In the genomic region with DNA sequence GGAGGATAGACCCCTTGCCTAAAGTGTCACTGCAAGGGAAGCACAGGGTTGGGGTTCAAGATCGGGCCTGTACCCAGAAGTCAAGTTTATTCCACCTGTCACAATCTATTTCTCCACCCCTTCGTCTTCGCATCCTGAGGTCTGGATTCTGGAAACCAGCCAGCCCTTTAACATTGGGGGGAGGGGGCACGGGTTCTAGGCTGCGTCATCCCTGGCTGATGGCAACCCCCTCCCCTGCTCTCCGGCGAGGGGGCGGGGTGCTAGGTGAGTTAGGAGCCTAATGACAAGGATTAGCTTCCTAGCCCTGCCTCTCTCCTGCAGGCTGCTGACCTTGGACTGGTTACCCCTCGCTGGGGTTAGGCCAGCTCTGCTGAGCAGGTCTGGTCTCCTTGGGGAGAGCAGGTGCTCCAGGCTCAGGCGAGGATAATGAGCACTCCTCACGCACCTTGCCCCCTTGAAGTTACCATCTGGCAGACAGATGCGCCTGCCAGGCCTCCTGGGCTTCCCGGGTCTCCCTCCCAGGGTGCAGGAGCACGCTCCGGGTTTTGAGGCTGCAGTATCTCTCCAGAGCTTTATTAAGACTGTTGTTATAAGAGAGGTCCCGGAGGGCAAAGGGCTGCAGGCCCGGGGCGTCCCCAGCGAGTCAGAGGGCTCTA, we compare ENCODE assay signal across 8 mouse cellular contexts. TPM values are rescaled to one million over a fixed set of nuclear protein-coding genes. Genes with fewer than 3 reads are reported as not detected.
DNase-seq lines count a peak whose midpoint lies in the region; ATAC-seq lines count a peak whose summit lies in the region.

No protein-coding gene starts in this region.

- H3K4me2 ChIP-seq in intestine, embryonic 14.5 days (ENCODE audit: low read length), result peak overlapping the region; percentile 94
- peak overlapping the region; percentile 85 for H3K4me2 ChIP-seq in midbrain, embryonic 12.5 days (replicated peaks)

- H3K36me3 ChIP-seq in intestine, embryonic 14.5 days (ENCODE audit: control insufficient read depth, insufficient read depth, low read length), result peaks cover 7% of the 10 kb centered on the region; the same call in 1 of the 2 replicates
- no peaks in the 10 kb centered on the region for H3K36me3 ChIP-seq in midbrain, embryonic 12.5 days

- no peaks in the 10 kb centered on the region for H3K9me3 ChIP-seq in intestine, embryonic 14.5 days (ENCODE audit: control insufficient read depth, low read length)
- no peaks in the 10 kb centered on the region for H3K9me3 ChIP-seq in midbrain, embryonic 12.5 days

- ATAC-seq in intestine, embryonic 14.5 days (replicated peaks; ENCODE audit: low FRiP score, low TSS enrichment, low read depth), result 0 out of 2 replicates have a peak, but pooled peaks have one; percentile 12
- peak; percentile 21; the same call in 1 of the 2 replicates for ATAC-seq in midbrain, embryonic 12.5 days (ENCODE audit: low FRiP score, low read depth)

- no peak overlapping the region for H3K9ac ChIP-seq in intestine, embryonic 14.5 days (ENCODE audit: low read length)
- H3K9ac ChIP-seq in midbrain, embryonic 12.5 days (replicated peaks), result peak overlapping the region; percentile 99

- peak; percentile 25 for DNase-seq in layer of hippocampus, adult 9-11 months
- no peak for DNase-seq in layer of hippocampus, adult 8-10 months (ENCODE audit: low spot score in 2 of 2)
- peak; percentile 60 for DNase-seq in embryo, embryonic 11 days
- peak; percentile 77 for DNase-seq in intestine, embryonic 14.5 days (ENCODE audit: low spot score)
- no peak for DNase-seq in adrenal gland, postnatal 4 days (ENCODE audit: low spot score in 2 of 2)
- DNase-seq in thymus, adult 18-20 months, result no peak
- no peak for DNase-seq in frontal cortex, adult 2 months (ENCODE audit: extremely low spot score in 1 of 2, low spot score in 1 of 2)

- peak overlapping the region; percentile 86; the same call in 1 of the 2 replicates for H3K27ac ChIP-seq in intestine, embryonic 14.5 days (ENCODE audit: low read depth)
- peak overlapping the region; percentile 97 for H3K27ac ChIP-seq in midbrain, embryonic 12.5 days (replicated peaks)

- peaks cover 27% of the 10 kb centered on the region for H3K4me1 ChIP-seq in intestine, embryonic 14.5 days (replicated peaks; ENCODE audit: control insufficient read depth, insufficient read depth, low read length)
- H3K4me1 ChIP-seq in midbrain, embryonic 12.5 days, result peaks cover 50% of the 10 kb centered on the region

- H3K4me3 ChIP-seq in intestine, embryonic 14.5 days (ENCODE audit: low read depth, low read length), result peak overlapping the region; percentile 88
- H3K4me3 ChIP-seq in midbrain, embryonic 12.5 days, result peak overlapping the region; percentile 93

- no peaks in the 10 kb centered on the region for H3K27me3 ChIP-seq in intestine, embryonic 14.5 days (replicated peaks; ENCODE audit: control insufficient read depth, insufficient read depth, low read length)
- H3K27me3 ChIP-seq in midbrain, embryonic 12.5 days, result peaks cover 29% of the 10 kb centered on the region

- 8% methylated on average over 19 of the region's 19 CpGs for WGBS in intestine, embryonic 14.5 days
- 4% methylated on average over 18 of the region's 19 CpGs for WGBS in midbrain, embryonic 12.5 days

RNA-seq across cellular contexts. Expression of gene Camk2n1, which starts 0.9 kb away (rescaled TPM):
- total RNA-seq in layer of hippocampus, adult 8-10 months (2022), result 100 to 1,000 TPM; 317 to 356 (median 337) TPM
- 5.3 and 5.9 TPM in 2 replicates for polyA plus RNA-seq in intestine, embryonic 14.5 days (2014; fragmentation: Nextera tagmentation; extraction: Ambion mirVana)
- 9.0 and 9.8 TPM in 2 replicates for polyA plus RNA-seq in midbrain, embryonic 12.5 days (2016; fragmentation: Nextera tagmentation; extraction: Ambion mirVana)
- total RNA-seq in adrenal gland, postnatal 4 days (2021), result 10 to 100 TPM; 32.9 to 36.4 TPM
- polyA plus RNA-seq in frontal cortex, adult 2 months (2012; rRNA removed), result 644 and 776 TPM in 2 replicates

RNA-seq across cellular contexts. Expression of gene Mul1, which starts 18.8 kb away (rescaled TPM):
- total RNA-seq in layer of hippocampus, adult 8-10 months (2022), result 10 to 100 TPM; 51.3 to 62.9 (median 55.8) TPM
- polyA plus RNA-seq in intestine, embryonic 14.5 days (2014; fragmentation: Nextera tagmentation; extraction: Ambion mirVana), result 19.4 and 20.1 TPM in 2 replicates
- 16.0 and 17.5 TPM in 2 replicates for polyA plus RNA-seq in midbrain, embryonic 12.5 days (2016; fragmentation: Nextera tagmentation; extraction: Ambion mirVana)
- 10 to 100 TPM; 46.4 to 51.4 TPM for total RNA-seq in adrenal gland, postnatal 4 days (2021)
- polyA plus RNA-seq in frontal cortex, adult 2 months (2012; rRNA removed), result 23.9 and 24.7 TPM in 2 replicates

RNA-seq across cellular contexts. Expression of gene Fam43b, which starts 56.9 kb away (rescaled TPM):
- 10 to 100 TPM; 26.4 to 30.9 (median 30.1) TPM for total RNA-seq in layer of hippocampus, adult 8-10 months (2022)
- 0.07 TPM in 2 replicates for polyA plus RNA-seq in intestine, embryonic 14.5 days (2014; fragmentation: Nextera tagmentation; extraction: Ambion mirVana)
- polyA plus RNA-seq in midbrain, embryonic 12.5 days (2016; fragmentation: Nextera tagmentation; extraction: Ambion mirVana), result 0.27 and 0.34 TPM in 2 replicates
- 1 to 10 TPM; 2.2 to 3.2 TPM for total RNA-seq in adrenal gland, postnatal 4 days (2021)
- polyA plus RNA-seq in frontal cortex, adult 2 months (2012; rRNA removed), result 19.2 and 19.9 TPM in 2 replicates

Comparison
In these comparisons a context has a peak if more than half of its experiments do, and no peak if none do; other contexts are left out.
1. DNase-seq: peak in layer of hippocampus, adult 9-11 months (single experiment), embryo, embryonic 11 days (single experiment) and intestine, embryonic 14.5 days (single experiment); none in layer of hippocampus, adult 8-10 months (0 of 2), adrenal gland, postnatal 4 days (0 of 2), thymus, adult 18-20 months (0 of 2) and frontal cortex, adult 2 months (0 of 2).
2. RNA of gene Camk2n1, which starts 0.9 kb away (polyA plus RNA-seq): 644 to 776 TPM in frontal cortex, adult 2 months; 9.0 to 9.8 TPM in midbrain, embryonic 12.5 days and 5.3 to 5.9 TPM in intestine, embryonic 14.5 days; every median in the first group is over 10 times any median in the second.
3. RNA of gene Fam43b, which starts 56.9 kb away (polyA plus RNA-seq): 19.2 to 19.9 TPM in frontal cortex, adult 2 months; 0.27 to 0.34 TPM in midbrain, embryonic 12.5 days and 0.07 TPM in intestine, embryonic 14.5 days; every median in the first group is over 10 times any median in the second.